Mouse (Mus musculus): ENCODE data around the gene Noc2l. TPM values are rescaled to one million over a fixed set of nuclear protein-coding genes. Genes with fewer than 3 reads are reported as not detected.

Noc2l gene
- polyA plus RNA-seq, 1 experiment from 2014 or later, result 91.4 TPM

DNA sequence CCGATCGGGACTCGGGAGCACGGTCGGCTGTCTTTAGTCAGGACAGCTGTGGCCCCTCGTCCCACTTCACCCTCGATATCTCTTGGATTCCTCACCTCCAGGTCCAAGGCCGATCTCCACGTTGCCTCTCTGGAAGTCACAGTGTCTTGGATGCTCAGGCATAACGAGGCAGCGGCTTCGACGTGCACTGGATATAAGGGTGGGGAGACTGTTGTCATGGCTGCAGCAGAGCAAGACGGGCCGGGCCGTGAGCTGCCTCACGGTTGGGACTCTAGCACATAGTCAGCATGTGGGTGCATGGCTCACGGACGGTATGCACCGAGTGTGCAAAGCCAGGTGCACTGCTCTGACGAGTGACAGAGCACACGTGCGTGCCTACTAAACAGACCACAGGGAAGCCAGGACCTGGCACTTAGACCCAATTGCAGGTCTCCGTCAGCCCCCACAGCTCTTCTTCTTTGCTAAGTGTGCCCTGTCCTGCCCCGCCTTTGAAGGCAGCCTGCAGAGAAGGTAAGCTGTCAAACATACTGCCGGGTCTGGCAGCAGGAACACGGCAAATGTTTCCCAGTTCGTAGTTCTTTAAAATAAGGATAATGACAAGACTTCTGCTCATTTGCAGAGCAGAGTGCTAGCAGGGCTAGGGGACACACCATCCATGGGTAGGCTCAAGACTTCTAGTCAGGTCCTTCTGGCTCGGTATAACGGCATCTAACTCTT is 18.7 kb downstream of the Noc2l start:
- H3K27me3 ChIP-seq (ENCODE audit: insufficient read depth, poor library complexity, severe bottlenecking), result peaks cover 45% of the 10 kb centered on the region
- peak overlapping the region; percentile 41 for H3K4me3 ChIP-seq
- 2% methylated on average over 30 of the region's 30 CpGs for WGBS
- H3K9me3 ChIP-seq, result no peaks in the 10 kb centered on the region
- peak; percentile 43 for DNase-seq (ENCODE audit: low spot score)
- peak overlapping the region; percentile 45 for H3K27ac ChIP-seq
- peaks cover 26% of the 10 kb centered on the region for H3K4me1 ChIP-seq (replicated peaks)
- H3K36me3 ChIP-seq, result peaks cover 2% of the 10 kb centered on the region

- Histone ChIP-seq H3K4me1 (replicated peaks) (peaks cover 18% of the 10 kb centered on the region), H3K36me3 (no peaks in the 10 kb centered on the region), H3K9me3 (no peaks in the 10 kb centered on the region), H3K27ac (peak within 1 kb of the TSS; percentile 45), H3K4me3 (peak within 1 kb of the TSS; percentile 41), H3K27me3 (ENCODE audit: insufficient read depth, poor library complexity, severe bottlenecking) (peaks cover 43% of the 10 kb centered on the region)
- peak; percentile 34 for DNase-seq (ENCODE audit: low spot score)
- 2% methylated on average over 26 of the region's 26 CpGs for WGBS
Measured at GRCm38 (mm10) chr4:156255078-156255839, 19.4 kb downstream of the Noc2l start, which contains the start of gene Samd11. Samd11 (minus strand) TSS chr4:156255657.

Other genes starting within 250 kb of the Noc2l start
- 13.8 and 17.2 TPM in 2 replicates for gene B3galt6, start 243.4 kb upstream of the Noc2l start, polyA plus RNA-seq (2016; fragmentation: Nextera tagmentation; extraction: Ambion mirVana)
- 131 and 135 TPM in 2 replicates for gene Sdf4, start 243.1 kb upstream of the Noc2l start, polyA plus RNA-seq (2016; fragmentation: Nextera tagmentation; extraction: Ambion mirVana)
- gene Tnfrsf4, start 222.2 kb upstream of the Noc2l start, polyA plus RNA-seq (2016; fragmentation: Nextera tagmentation; extraction: Ambion mirVana), result 0.30 and 1.3 TPM in 2 replicates
- gene Tnfrsf18, start 209.8 kb upstream of the Noc2l start, polyA plus RNA-seq (2016; fragmentation: Nextera tagmentation; extraction: Ambion mirVana), result 1.3 and 1.4 TPM in 2 replicates
- gene Ttll10, start 176.6 kb upstream of the Noc2l start, polyA plus RNA-seq (2016; fragmentation: Nextera tagmentation; extraction: Ambion mirVana), result 0.27 and 0.30 TPM in 2 replicates
- gene 9430015G10Rik, start 126.0 kb upstream of the Noc2l start, polyA plus RNA-seq (2016; fragmentation: Nextera tagmentation; extraction: Ambion mirVana), result 62.3 and 72.7 TPM in 2 replicates
- 0.71 and 0.75 TPM in 2 replicates for gene Rnf223, start 105.5 kb upstream of the Noc2l start, polyA plus RNA-seq (2016; fragmentation: Nextera tagmentation; extraction: Ambion mirVana)
- 72.6 and 85.8 TPM in 2 replicates for gene Agrn, start 38.5 kb upstream of the Noc2l start, polyA plus RNA-seq (2016; fragmentation: Nextera tagmentation; extraction: Ambion mirVana)
- 0.50 TPM in 1 of 2 replicates, not detected in the other for gene Isg15, start 35.2 kb upstream of the Noc2l start, polyA plus RNA-seq (2016; fragmentation: Nextera tagmentation; extraction: Ambion mirVana)
- 4.3 and 7.0 TPM in 2 replicates for gene AW011738, start 32.7 kb upstream of the Noc2l start, polyA plus RNA-seq (2016; fragmentation: Nextera tagmentation; extraction: Ambion mirVana)
- 1.2 and 1.8 TPM in 2 replicates for gene Perm1, start 20.1 kb upstream of the Noc2l start, polyA plus RNA-seq (2016; fragmentation: Nextera tagmentation; extraction: Ambion mirVana)
- 22.3 and 23.0 TPM in 2 replicates for gene Plekhn1, start 1.2 kb upstream of the Noc2l start, polyA plus RNA-seq (2016; fragmentation: Nextera tagmentation; extraction: Ambion mirVana)
- 2.1 and 2.7 TPM in 2 replicates for gene Samd11, start 19.6 kb downstream of the Noc2l start, polyA plus RNA-seq (2016; fragmentation: Nextera tagmentation; extraction: Ambion mirVana)
- not detected in 2 replicates for gene Vmn2r-ps159, start 95.1 kb downstream of the Noc2l start, polyA plus RNA-seq (2016; fragmentation: Nextera tagmentation; extraction: Ambion mirVana)

All from hindbrain, embryonic 10.5 days (tissue).